Mouse (Mus musculus) left cerebral cortex, adult 8-10 months (tissue): ENCODE measurements around the gene Sf3a3. TPM values are rescaled to one million over a fixed set of nuclear protein-coding genes. Genes with fewer than 3 reads are reported as not detected.

Source experiments
- DNase-seq, 2 experiments: peaks; one replicate each; pipeline ENCODE4 v3.0.0; 2022; ENCODE audit warnings: low spot score in 2 of 2
- total RNA-seq, 4 experiments: library from RNA; stranded (reverse); gene quantifications; 2 replicates each; pipeline ENCODE4 v1.2.4; 2022

The Sf3a3 gene
- total RNA-seq, 4 experiments from 2014 or later: 32.4 to 39.9 (median 35.4) TPM

- DNase-seq: no peak
Observed at GRCm38 (mm10) chr4:124737486-124737885, 22.9 kb downstream of the Sf3a3 start.

GRCm38 (mm10) chr4:124738013-124738412 lies 23.4 kb downstream of the Sf3a3 start:
- no peak for DNase-seq

- no peak for DNase-seq
Observed at GRCm38 (mm10) chr4:124738783-124739182, 24.2 kb downstream of the Sf3a3 start.

GRCm38 (mm10) chr4:124741376-124742343 lies 27.1 kb downstream of the Sf3a3 start, which contains the start of gene Inpp5b:
Gene Inpp5b (plus strand): TSS chr4:124741850.
- peak; percentile 81 to 83 for DNase-seq

- no peak for DNase-seq
Observed at GRCm38 (mm10) chr4:124742839-124743238, 28.3 kb downstream of the Sf3a3 start.

- DNase-seq: no peak
Observed at GRCm38 (mm10) chr4:124746577-124746976, 32.0 kb downstream of the Sf3a3 start.

- no peak for DNase-seq
Observed at GRCm38 (mm10) chr4:124747851-124748250, 33.3 kb downstream of the Sf3a3 start.

- peak; percentile 96 to 98 for DNase-seq
Observed at GRCm38 (mm10) chr4:124751300-124752250, 37.0 kb downstream of the Sf3a3 start.

GRCm38 (mm10) chr4:124752281-124753199 lies 38.0 kb downstream of the Sf3a3 start:
- DNase-seq: no peak

GRCm38 (mm10) chr4:124755526-124755925 lies 41.0 kb downstream of the Sf3a3 start:
- no peak for DNase-seq

GRCm38 (mm10) chr4:124759305-124759811 lies 44.8 kb downstream of the Sf3a3 start:
- no peak for DNase-seq

GRCm38 (mm10) chr4:124761201-124761600 lies 46.6 kb downstream of the Sf3a3 start:
- no peak for DNase-seq

GRCm38 (mm10) chr4:124762858-124763452 lies 48.4 kb downstream of the Sf3a3 start:
- DNase-seq: no peak

- no peak for DNase-seq
Observed at GRCm38 (mm10) chr4:124765802-124766565, 51.4 kb downstream of the Sf3a3 start.

- no peak for DNase-seq
Observed at GRCm38 (mm10) chr4:124766566-124766940, 52.0 kb downstream of the Sf3a3 start.

- DNase-seq: peak in 1 of 2 experiments; percentile 41
Observed at GRCm38 (mm10) chr4:124768963-124769591, 54.5 kb downstream of the Sf3a3 start.

- peak in 1 of 2 experiments; percentile 66 for DNase-seq
Observed at GRCm38 (mm10) chr4:124770624-124771023, 56.0 kb downstream of the Sf3a3 start.

- DNase-seq: no peak
Observed at GRCm38 (mm10) chr4:124772125-124772524, 57.5 kb downstream of the Sf3a3 start.

GRCm38 (mm10) chr4:124773449-124773848 lies 58.9 kb downstream of the Sf3a3 start:
- no peak for DNase-seq
